Comparison of ENCODE assay signal across 24 mouse cellular contexts in genomic region chr13:58295582-58295981, GRCm38 (mm10). TPM values are rescaled to one million over a fixed set of nuclear protein-coding genes. Genes with fewer than 3 reads are reported as not detected.
DNase-seq lines count a peak whose midpoint lies in the region; ATAC-seq and TF ChIP-seq lines count a peak whose summit lies in the region.
"Had no signal": no experiment of that assay in that cellular context is flagged by ENCODE, and none has a peak within 500 bp of the region (broad histone marks: within the 10 kb centered on the region; RNA-seq: fewer than 3 reads in every experiment).

No protein-coding gene starts in this region.

- H3K27me3 ChIP-seq in heart, embryonic 10.5 days (ENCODE audit: insufficient read depth, poor library complexity, severe bottlenecking) = no peaks in the 10 kb centered on the region
- H3K27me3 ChIP-seq in myocyte (ENCODE audit: control insufficient read depth, insufficient read depth, insufficient read length) = no peaks in the 10 kb centered on the region
- H3K27me3 ChIP-seq: CH12.LX, Patski had no signal

- H3ac ChIP-seq in myocyte (ENCODE audit: control insufficient read depth, insufficient read length) = no peak overlapping the region

- peak; percentile 7 for DNase-seq in heart, embryonic 10.5 days (ENCODE audit: low spot score)
- DNase-seq in heart, postnatal 10 days = no peak
- DNase-seq in MN1 (ENCODE audit: low spot score) = peak; percentile 52
- peak; percentile 16 for DNase-seq in adipocyte (ENCODE audit: low spot score)
- DNase-seq in lung, adult 2 months = no peak
- DNase-seq: adrenal gland, adult 2 months; adrenal gland, adult 8-10 months; adrenal gland, postnatal 10 days; adrenal gland, postnatal 14 days; adrenal gland, postnatal 25 days; adrenal gland, postnatal 36 days; B cell, adult 2 months; cerebellum, adult 11 months; cerebellum, adult 11-12 months; cerebellum, adult 18-20 months; cerebellum, adult 2 months had no signal

- H3K79me2 ChIP-seq in myocyte (ENCODE audit: control insufficient read depth, insufficient read depth) = no peaks in the 10 kb centered on the region

- H3K36me3 ChIP-seq in heart, embryonic 10.5 days = no peaks in the 10 kb centered on the region
- no peaks in the 10 kb centered on the region for H3K36me3 ChIP-seq in myocyte (ENCODE audit: control insufficient read depth, insufficient read depth)
- H3K36me3 ChIP-seq: G1E had no signal

- no peak overlapping the region for H3K4me3 ChIP-seq in heart, embryonic 10.5 days
- no peak overlapping the region for H3K4me3 ChIP-seq in myocyte
- no peak overlapping the region for H3K4me3 ChIP-seq in lung, adult 2 months (replicated peaks; ENCODE audit: extremely low read depth, low read depth, low read length)

- H3K4me2 ChIP-seq in myocyte (ENCODE audit: low read depth) = no peak overlapping the region

- 73% methylated on average over 3 of the region's 3 CpGs for WGBS in heart, embryonic 10.5 days
- 75% methylated on average over 3 of the region's 3 CpGs for WGBS in lung, adult 2 months

- no peak for TF ChIP-seq POLR2A in myocyte (IDR thresholded peaks at IDR 0.05; ENCODE audit: insufficient read length, low read depth)
- no peak for TF ChIP-seq POLR2A in lung, adult 2 months (IDR thresholded peaks at IDR 0.05; ENCODE audit: borderline replicate concordance, extremely low read depth, low read depth, low read length)

- H3K4me1 ChIP-seq in heart, embryonic 10.5 days = peaks cover 8% of the 10 kb centered on the region
- H3K4me1 ChIP-seq in lung, adult 2 months (ENCODE audit: control insufficient read depth, insufficient read depth, low read length) = no peaks in the 10 kb centered on the region

- TF ChIP-seq CTCF in lung, adult 2 months (IDR thresholded peaks at IDR 0.05; ENCODE audit: insufficient read depth, low read length) = no peak

- intact Hi-C loops in heart, postnatal 10 days (cut with DNase I) = no loop called here

- no peak for ATAC-seq in monocyte, adult 5-6 weeks (replicated peaks; ENCODE audit: insufficient number of reproducible peaks, low FRiP score, low TSS enrichment, poor library complexity, severe bottlenecking)
- no peak for ATAC-seq in granulocyte monocyte progenitor cell, adult 5-6 weeks (replicated peaks; ENCODE audit: poor library complexity, severe bottlenecking)
- ATAC-seq: activated CD4-positive, CD25-positive, alpha-beta regulatory T cell, adult 4 months; CD4-positive, CD25-positive, alpha-beta regulatory T cell, adult 4 months; Patski had no signal

- no peaks in the 10 kb centered on the region for H3K9me3 ChIP-seq in heart, embryonic 10.5 days
- H3K9me3 ChIP-seq: G1E had no signal

- no peak overlapping the region for H3K27ac ChIP-seq in heart, embryonic 10.5 days

TF ChIP-seq in myocyte, 11 proteins besides CTCF, POLR2A, EP300 and RAD21:
- TF ChIP-seq CEBPB (IDR thresholded peaks at IDR 0.05; ENCODE audit: insufficient read depth, poor library complexity, severe bottlenecking) (peak; percentile 82), MAX (IDR thresholded peaks at IDR 0.05; ENCODE audit: low read depth) (no peak), MYOG (IDR thresholded peaks at IDR 0.05; ENCODE audit: control insufficient read depth in 1 of 3, insufficient read depth in 1 of 3, insufficient read length in 2 of 3, low read depth in 2 of 3) (no peak), SRF (IDR thresholded peaks at IDR 0.05; ENCODE audit: control insufficient read depth, insufficient read length, low read depth) (no peak)
TF ChIP-seq in myocyte: peak in this region for 1.

RNA-seq across cellular contexts. Expression of gene Gkap1, which starts 20.1 kb away (rescaled TPM):
- polyA plus RNA-seq in heart, embryonic 10.5 days (2016; fragmentation: Nextera tagmentation; extraction: Ambion mirVana) = 17.2 and 18.0 TPM in 2 replicates
- total RNA-seq in heart, postnatal 10 days (2021) = 10 to 100 TPM; 25.7 to 26.4 TPM
- 12.2 TPM for polyA plus RNA-seq in myocyte (2012; fragmentation: generic; extraction: Trizol)
- total RNA-seq in monocyte, adult 5-6 weeks (2017) = 0.97 to 3.3 TPM (median 2.5 TPM) in 3 replicates
- 7.6 and 10.8 TPM in 2 replicates for total RNA-seq in granulocyte monocyte progenitor cell, adult 5-6 weeks (2014; fragmentation: Nextera tagmentation)
- total RNA-seq in granulocyte monocyte progenitor cell, adult 5-6 weeks (2017) = 16.4 and 17.8 TPM in 2 replicates
- polyA plus RNA-seq in lung, adult 2 months (2012; rRNA removed) = 6.0 and 8.6 TPM in 2 replicates

Comparison
In these comparisons a context has a peak if more than half of its experiments do, and no peak if none do; other contexts are left out.
1. DNase-seq: peak in heart, embryonic 10.5 days (single experiment), MN1 (single experiment) and adipocyte (single experiment); none in heart, postnatal 10 days (0 of 2) and lung, adult 2 months (single experiment).